Mouse (Mus musculus): ENCODE results near the gene Mical2. TPM values are rescaled to one million over a fixed set of nuclear protein-coding genes. Genes with fewer than 3 reads are reported as not detected.

The Mical2 gene
- polyA plus RNA-seq, 1 experiment from 2014 or later, result 1.2 TPM

DNA sequence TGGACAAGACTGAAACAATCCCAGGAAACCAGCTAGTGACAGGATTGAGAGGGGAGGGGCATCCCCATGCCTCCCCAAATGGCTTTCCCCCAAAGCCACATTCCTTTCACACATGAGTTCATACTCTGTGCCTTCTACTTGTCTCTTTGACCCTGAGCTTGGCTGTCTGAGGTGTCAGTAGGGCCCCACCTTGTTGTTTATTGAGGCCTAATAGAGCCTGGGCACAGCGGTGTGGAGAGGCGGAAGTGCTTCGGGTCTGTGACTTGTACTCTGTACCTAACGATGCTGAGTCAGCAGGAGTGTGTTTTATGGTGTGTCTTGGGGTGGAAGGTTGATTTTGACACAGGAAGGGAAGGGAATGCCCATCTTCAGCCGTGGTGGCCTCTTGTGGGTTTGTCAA lies 26.4 kb downstream of the Mical2 start:
- DNase-seq (ENCODE audit: low spot score), result no peak
- no peaks in the 10 kb centered on the region for H3K9me3 ChIP-seq
- 76% methylated on average over 5 of the region's 5 CpGs for WGBS

GRCm38 (mm10) chr7:112254233-112254632 lies 28.6 kb downstream of the Mical2 start:
- Histone ChIP-seq H3K27me3 (replicated peaks; ENCODE audit: low read depth, poor library complexity, severe bottlenecking) (0 out of 2 replicates have a peak, but pooled peaks cover under 1% of the 10 kb centered on the region), H3K4me1 (no peaks in the 10 kb centered on the region), H3K4me3 (no peak overlapping the region), H3K27ac (replicated peaks) (no peak overlapping the region), H3K36me3 (replicated peaks) (no peaks in the 10 kb centered on the region), H3K9me3 (no peaks in the 10 kb centered on the region)
- no peak for DNase-seq (ENCODE audit: low spot score)
- WGBS, result 83% methylated on average over 3 of the region's 3 CpGs

More for the DNA sequence above, 26.4 kb downstream of the Mical2 start:
- Histone ChIP-seq H3K27me3 (replicated peaks; ENCODE audit: low read depth, poor library complexity, severe bottlenecking) (0 out of 2 replicates have a peak, but pooled peaks cover 4% of the 10 kb centered on the region), H3K4me1 (no peaks in the 10 kb centered on the region), H3K4me3 (no peak overlapping the region), H3K27ac (replicated peaks) (no peak overlapping the region; the same call in 1 of the 2 replicates), H3K36me3 (replicated peaks) (no peaks in the 10 kb centered on the region)

GRCm38 (mm10) chr7:112255248-112255866 lies 29.7 kb downstream of the Mical2 start:
- no peak for DNase-seq (ENCODE audit: low spot score)
- WGBS, result 52% methylated on average over 3 of the region's 3 CpGs
- no peaks in the 10 kb centered on the region for H3K36me3 ChIP-seq (replicated peaks)
- H3K27me3 ChIP-seq (replicated peaks; ENCODE audit: low read depth, poor library complexity, severe bottlenecking), result no peaks in the 10 kb centered on the region
- H3K27ac ChIP-seq (replicated peaks), result no peak overlapping the region
- no peak overlapping the region for H3K4me3 ChIP-seq
- no peaks in the 10 kb centered on the region for H3K4me1 ChIP-seq
- no peaks in the 10 kb centered on the region for H3K9me3 ChIP-seq

DNA sequence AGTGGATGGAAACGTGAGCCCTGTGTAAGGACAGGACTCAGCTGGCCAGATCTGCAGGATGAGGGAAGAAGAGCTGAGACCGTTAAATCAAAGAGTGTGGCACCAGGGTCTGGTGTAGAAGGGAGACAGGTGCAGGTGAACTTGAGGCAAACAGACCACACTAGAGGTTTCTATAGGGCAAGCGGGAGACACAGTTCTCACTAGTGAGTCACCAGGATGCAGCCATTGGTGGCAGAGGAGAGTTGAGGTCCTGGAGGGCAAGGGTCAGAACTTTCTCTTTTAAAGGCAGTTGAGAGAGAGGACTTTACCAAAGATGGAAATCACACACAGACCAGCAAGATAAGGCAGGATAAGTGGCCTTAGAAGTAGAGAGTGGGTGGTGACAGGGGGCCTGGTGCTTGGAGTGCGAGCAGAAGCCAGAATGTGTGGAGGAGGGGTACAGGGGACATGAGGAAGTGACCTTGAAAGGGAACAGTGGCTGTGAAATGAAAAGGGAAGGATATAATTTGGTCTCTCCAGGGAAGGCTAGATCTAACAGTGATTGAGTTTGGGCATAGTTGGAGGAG lies 32.8 kb downstream of the Mical2 start:
- Histone ChIP-seq H3K27me3 (replicated peaks; ENCODE audit: low read depth, poor library complexity, severe bottlenecking) (no peaks in the 10 kb centered on the region), H3K9me3 (no peaks in the 10 kb centered on the region), H3K27ac (replicated peaks) (no peak overlapping the region), H3K4me3 (no peak overlapping the region), H3K4me1 (no peaks in the 10 kb centered on the region), H3K36me3 (replicated peaks) (no peaks in the 10 kb centered on the region)
- 75% methylated on average over 4 of the region's 4 CpGs for WGBS
- no peak for DNase-seq (ENCODE audit: low spot score)

GRCm38 (mm10) chr7:112259286-112259685 lies 33.6 kb downstream of the Mical2 start:
- H3K27me3 ChIP-seq (replicated peaks; ENCODE audit: low read depth, poor library complexity, severe bottlenecking), result no peaks in the 10 kb centered on the region
- 85% methylated on average over 4 of the region's 4 CpGs for WGBS

GRCm38 (mm10) chr7:112261121-112261520 lies 35.5 kb downstream of the Mical2 start:
- Histone ChIP-seq H3K27ac (replicated peaks) (no peak overlapping the region), H3K4me1 (no peaks in the 10 kb centered on the region), H3K36me3 (replicated peaks) (no peaks in the 10 kb centered on the region), H3K9me3 (no peaks in the 10 kb centered on the region), H3K4me3 (no peak overlapping the region), H3K27me3 (replicated peaks; ENCODE audit: low read depth, poor library complexity, severe bottlenecking) (no peaks in the 10 kb centered on the region)
- no peak for DNase-seq (ENCODE audit: low spot score)
- WGBS, result 90% methylated on average over 5 of the region's 5 CpGs

More at GRCm38 (mm10) chr7:112259286-112259685, 33.6 kb downstream of the Mical2 start:
- Histone ChIP-seq H3K4me3 (no peak overlapping the region), H3K36me3 (replicated peaks) (no peaks in the 10 kb centered on the region), H3K4me1 (no peaks in the 10 kb centered on the region), H3K9me3 (no peaks in the 10 kb centered on the region), H3K27ac (replicated peaks) (no peak overlapping the region)
- DNase-seq (ENCODE audit: low spot score), result no peak

GRCm38 (mm10) chr7:112267266-112267665 lies 41.6 kb downstream of the Mical2 start:
- WGBS, result 88% methylated on average over 5 of the region's 5 CpGs
- H3K27me3 ChIP-seq (replicated peaks; ENCODE audit: low read depth, poor library complexity, severe bottlenecking), result 0 out of 2 replicates have a peak, but pooled peaks cover 7% of the 10 kb centered on the region
- no peak overlapping the region for H3K27ac ChIP-seq (replicated peaks)
- no peaks in the 10 kb centered on the region for H3K36me3 ChIP-seq (replicated peaks)
- H3K4me3 ChIP-seq, result no peak overlapping the region
- H3K4me1 ChIP-seq, result no peaks in the 10 kb centered on the region
- DNase-seq (ENCODE audit: low spot score), result no peak
- no peaks in the 10 kb centered on the region for H3K9me3 ChIP-seq

GRCm38 (mm10) chr7:112268761-112269425 lies 43.2 kb downstream of the Mical2 start:
- no peak overlapping the region for H3K27ac ChIP-seq (replicated peaks)
- H3K4me3 ChIP-seq, result no peak overlapping the region
- H3K36me3 ChIP-seq (replicated peaks), result no peaks in the 10 kb centered on the region
- H3K27me3 ChIP-seq (replicated peaks; ENCODE audit: low read depth, poor library complexity, severe bottlenecking), result 0 out of 2 replicates have a peak, but pooled peaks cover 7% of the 10 kb centered on the region
- 88% methylated on average over 15 of the region's 15 CpGs for WGBS
- DNase-seq (ENCODE audit: low spot score), result no peak
- H3K9me3 ChIP-seq, result no peaks in the 10 kb centered on the region
- peaks cover 10% of the 10 kb centered on the region for H3K4me1 ChIP-seq

- DNase-seq (ENCODE audit: low spot score), result no peak
- peaks cover 21% of the 10 kb centered on the region for H3K4me1 ChIP-seq
- no peak overlapping the region for H3K27ac ChIP-seq (replicated peaks)
- 86% methylated on average over 5 of the region's 5 CpGs for WGBS
- H3K27me3 ChIP-seq (replicated peaks; ENCODE audit: low read depth, poor library complexity, severe bottlenecking), result peaks cover 7% of the 10 kb centered on the region; the same call in 1 of the 2 replicates
- H3K4me3 ChIP-seq, result no peak overlapping the region
- H3K9me3 ChIP-seq, result no peaks in the 10 kb centered on the region
- no peaks in the 10 kb centered on the region for H3K36me3 ChIP-seq (replicated peaks)
Measured at GRCm38 (mm10) chr7:112270870-112271269, 45.2 kb downstream of the Mical2 start.

- Histone ChIP-seq H3K36me3 (replicated peaks) (no peaks in the 10 kb centered on the region), H3K27me3 (replicated peaks; ENCODE audit: low read depth, poor library complexity, severe bottlenecking) (peaks cover 7% of the 10 kb centered on the region; the same call in 1 of the 2 replicates), H3K27ac (replicated peaks) (no peak overlapping the region), H3K4me3 (no peak overlapping the region), H3K4me1 (peaks cover 21% of the 10 kb centered on the region), H3K9me3 (no peaks in the 10 kb centered on the region)
- 84% methylated on average over 3 of the region's 3 CpGs for WGBS
- DNase-seq (ENCODE audit: low spot score), result no peak
Measured at GRCm38 (mm10) chr7:112271627-112272026, 46.0 kb downstream of the Mical2 start.

- H3K4me3 ChIP-seq, result no peak overlapping the region
- H3K9me3 ChIP-seq, result no peaks in the 10 kb centered on the region
- H3K36me3 ChIP-seq (replicated peaks), result no peaks in the 10 kb centered on the region
- WGBS, result 62% methylated on average over 5 of the region's 5 CpGs
- no peak for DNase-seq (ENCODE audit: low spot score)
- peaks cover 21% of the 10 kb centered on the region for H3K4me1 ChIP-seq
- H3K27ac ChIP-seq (replicated peaks), result no peak overlapping the region
- peaks cover 7% of the 10 kb centered on the region; the same call in 1 of the 2 replicates for H3K27me3 ChIP-seq (replicated peaks; ENCODE audit: low read depth, poor library complexity, severe bottlenecking)
Measured at GRCm38 (mm10) chr7:112272692-112273091, 47.0 kb downstream of the Mical2 start.

GRCm38 (mm10) chr7:112273451-112273850 lies 47.8 kb downstream of the Mical2 start:
- H3K27ac ChIP-seq (replicated peaks), result no peak overlapping the region; the same call in 1 of the 2 replicates
- H3K4me3 ChIP-seq, result no peak overlapping the region
- H3K4me1 ChIP-seq, result peaks cover 26% of the 10 kb centered on the region
- no peaks in the 10 kb centered on the region for H3K9me3 ChIP-seq
- H3K27me3 ChIP-seq (replicated peaks; ENCODE audit: low read depth, poor library complexity, severe bottlenecking), result peaks cover 7% of the 10 kb centered on the region; the same call in 1 of the 2 replicates
- WGBS, result 82% methylated on average over 6 of the region's 6 CpGs
- no peaks in the 10 kb centered on the region for H3K36me3 ChIP-seq (replicated peaks)
- DNase-seq (ENCODE audit: low spot score), result no peak
